Mouse (Mus musculus) MEL (cell line): ENCODE results near the gene Ldah.

Experiments
- CTCF ChIP-seq, 3 experiments: IDR thresholded peaks in 2 of 3; conservative IDR thresholded peaks in 1 of 3; 2 replicates each; pipeline ENCODE4 v1.5.1; 2011 to 2012; ENCODE audit warnings: low read length in 3 of 3, low read depth in 2 of 3, mild to moderate bottlenecking in 2 of 3, improper control_type of control experiment in 1 of 3, inconsistent platforms in 1 of 3, mixed read lengths in 1 of 3, moderate library complexity in 1 of 3; ENCODE audit not compliant: control insufficient read depth in 1 of 3, insufficient read depth in 1 of 3, poor library complexity in 1 of 3, severe bottlenecking in 1 of 3
- ELF1 ChIP-seq: IDR thresholded peaks from 2 replicates; pipeline ENCODE4 v1.6.1; 2014; ENCODE audit warnings: low read depth, mild to moderate bottlenecking, inconsistent platforms, low read length, improper control_type of control experiment, moderate library complexity
- EP300 ChIP-seq, 2 experiments: IDR thresholded peaks; 2 replicates each; pipeline ENCODE4 v1.6.1; 2011; ENCODE audit warnings: improper control_type of control experiment in 2 of 2, low read length in 2 of 2, low read depth in 1 of 2, mild to moderate bottlenecking in 1 of 2
- GATA1 ChIP-seq: IDR thresholded peaks from 2 replicates; pipeline ENCODE4 v1.6.1; 2011; ENCODE audit warnings: low read depth, low read length, improper control_type of control experiment
- MAFK ChIP-seq: IDR thresholded peaks from 2 replicates; pipeline ENCODE4 v1.6.1; 2011; ENCODE audit warnings: low read depth, mild to moderate bottlenecking, low read length, improper control_type of control experiment, borderline replicate concordance
- POLR2A ChIP-seq, 2 experiments: IDR thresholded peaks; 2 replicates each; pipeline ENCODE4 v1.6.1; 2011 to 2012; ENCODE audit warnings: low read length in 2 of 2, mild to moderate bottlenecking in 2 of 2, control low read depth in 1 of 2, improper control_type of control experiment in 1 of 2, low read depth in 1 of 2, moderate library complexity in 1 of 2; ENCODE audit not compliant: control insufficient read depth in 1 of 2, insufficient read depth in 1 of 2, poor library complexity in 1 of 2
- RCOR1 ChIP-seq: IDR thresholded peaks from 2 replicates; pipeline ENCODE4 v1.6.1; 2012; ENCODE audit warnings: low read depth, mild to moderate bottlenecking, inconsistent platforms, low read length, improper control_type of control experiment
- USF1 ChIP-seq: IDR thresholded peaks from 2 replicates; pipeline ENCODE4 v1.6.1; 2014; ENCODE audit warnings: low read depth, mild to moderate bottlenecking, inconsistent platforms, low read length, improper control_type of control experiment, moderate library complexity

DNA sequence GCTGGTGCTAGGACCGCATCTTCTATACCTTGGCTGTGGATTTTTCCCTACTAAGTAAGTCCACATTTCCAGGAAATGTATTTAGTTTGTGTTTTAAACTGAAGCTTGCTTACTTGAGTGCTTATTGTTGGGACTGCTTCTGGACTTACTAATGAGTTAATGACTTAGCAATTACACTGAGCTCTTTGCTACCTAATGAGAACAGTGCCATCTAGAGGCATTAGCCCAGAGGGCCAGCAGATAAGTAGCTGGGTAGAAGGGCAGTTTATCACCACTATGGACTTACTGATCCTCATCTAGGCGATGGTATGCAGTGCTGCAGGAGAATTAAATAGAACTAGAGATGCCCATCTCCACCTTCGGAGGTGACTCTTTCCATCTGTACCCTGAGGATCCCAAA is 24.8 kb downstream of the Ldah start:
- TF ChIP-seq POLR2A (IDR thresholded peaks at IDR 0.05; ENCODE audit: control insufficient read depth in 1 of 2, insufficient read depth in 1 of 2, low read depth in 1 of 2, low read length in 2 of 2, poor library complexity in 1 of 2) (no peak), MAFK (no peak), ELF1 (no peak), CTCF (IDR thresholded peaks at IDR 0.05 in 2 of 3, conservative IDR thresholded peaks at IDR 0.05 in 1 of 3; ENCODE audit: control insufficient read depth in 1 of 3, insufficient read depth in 1 of 3, low read depth in 2 of 3, low read length in 3 of 3, poor library complexity in 1 of 3, severe bottlenecking in 1 of 3) (peak; percentile 46 to 82 (median 61)), USF1 (no peak), RCOR1 (no peak), GATA1 (no peak), EP300 (IDR thresholded peaks at IDR 0.05; ENCODE audit: low read depth in 1 of 2, low read length in 2 of 2) (no peak)
